Mouse (Mus musculus): ENCODE data around the gene Nek1.

GRCm38 (mm10) chr8:60951271-60951670 is 41.7 kb upstream of the Nek1 start:
- TF ChIP-seq CTCF (conservative IDR thresholded peaks at IDR 0.05; ENCODE audit: low read length) (no peak), POU5F1 (IDR thresholded peaks at IDR 0.05; ENCODE audit: borderline replicate concordance, low read length) (no peak), NANOG (IDR thresholded peaks at IDR 0.05; ENCODE audit: borderline replicate concordance, low read length) (no peak)

Measured in E14TG2a.4 (cell line).